ENCODE assay signal across 30 mouse cellular contexts in the genomic region with DNA sequence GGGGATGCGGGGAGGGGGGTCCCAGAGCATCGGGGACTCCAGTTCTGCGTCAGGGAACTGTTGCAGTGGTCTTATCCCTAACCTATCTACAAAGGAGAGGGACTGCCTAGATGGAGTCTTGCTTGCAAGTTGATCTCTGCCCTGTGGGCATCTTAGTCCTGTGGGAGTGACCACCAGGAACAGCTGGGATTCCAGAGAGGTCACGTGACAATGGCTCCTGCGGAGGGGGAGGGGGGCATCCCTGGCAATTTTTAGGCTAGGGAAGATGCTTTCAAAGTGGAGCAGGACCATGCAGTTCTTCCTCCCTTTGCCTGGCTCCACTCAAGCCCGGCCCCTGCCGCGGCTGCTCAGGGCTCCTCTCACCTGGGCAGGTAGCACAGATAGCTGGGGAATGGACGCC. TPM values are rescaled to one million over a fixed set of nuclear protein-coding genes. Genes with fewer than 3 reads are reported as not detected.
DNase-seq lines count a peak whose midpoint lies in the region; ATAC-seq and TF ChIP-seq lines count a peak whose summit lies in the region.
"Had no signal": no experiment of that assay in that cellular context is flagged by ENCODE, and none has a peak within 500 bp of the region (broad histone marks: within the 10 kb centered on the region; RNA-seq: fewer than 3 reads in every experiment).

No protein-coding gene starts in this region.

- H3K4me2 ChIP-seq in hindbrain, embryonic 16.5 days (ENCODE audit: low read length), result no peak overlapping the region
- no peak overlapping the region for H3K4me2 ChIP-seq in midbrain, embryonic 13.5 days (replicated peaks)
- no peak overlapping the region for H3K4me2 ChIP-seq in midbrain, postnatal 0 days (ENCODE audit: low read depth, low read length, poor library complexity, severe bottlenecking)
- H3K4me2 ChIP-seq: forebrain, embryonic 13.5 days; hindbrain, embryonic 15.5 days; intestine, embryonic 15.5 days; liver, embryonic 15.5 days; lung, embryonic 15.5 days; neural tube, embryonic 15.5 days; stomach, embryonic 15.5 days had no signal

- H3K27ac ChIP-seq in hindbrain, embryonic 10.5 days, result 0 out of 2 replicates have a peak overlapping the region, but pooled peaks have one; percentile 14
- no peak overlapping the region for H3K27ac ChIP-seq in hindbrain, embryonic 16.5 days (ENCODE audit: low read depth, low read length)
- H3K27ac ChIP-seq in midbrain, embryonic 13.5 days, result no peak overlapping the region
- no peak overlapping the region for H3K27ac ChIP-seq in midbrain, postnatal 0 days (ENCODE audit: low read depth, low read length)
- H3K27ac ChIP-seq: forebrain, embryonic 13.5 days; gastrocnemius, adult 2 months; hindbrain, embryonic 15.5 days; intestine, embryonic 15.5 days; limb, embryonic 10.5 days; liver, embryonic 15.5 days; lung, embryonic 15.5 days; neural tube, embryonic 15.5 days; stomach, embryonic 15.5 days had no signal

- no peak overlapping the region for H3K9ac ChIP-seq in hindbrain, embryonic 16.5 days (ENCODE audit: low read depth, low read length)
- peak overlapping the region; percentile 14; the same call in 1 of the 2 replicates for H3K9ac ChIP-seq in midbrain, embryonic 13.5 days (replicated peaks)
- H3K9ac ChIP-seq in midbrain, postnatal 0 days (replicated peaks; ENCODE audit: low read length, poor library complexity, severe bottlenecking), result no peak overlapping the region
- H3K9ac ChIP-seq: forebrain, embryonic 13.5 days; hindbrain, embryonic 15.5 days; intestine, embryonic 15.5 days; liver, embryonic 15.5 days; lung, embryonic 15.5 days; neural tube, embryonic 15.5 days; stomach, embryonic 15.5 days had no signal

- H3K4me1 ChIP-seq in hindbrain, embryonic 10.5 days (replicated peaks), result peaks cover 35% of the 10 kb centered on the region
- H3K4me1 ChIP-seq in hindbrain, embryonic 16.5 days (ENCODE audit: control insufficient read depth, insufficient read depth, low read depth, low read length), result no peaks in the 10 kb centered on the region; the same call in 1 of the 2 replicates
- H3K4me1 ChIP-seq in midbrain, embryonic 13.5 days (replicated peaks), result peaks cover 23% of the 10 kb centered on the region
- no peaks in the 10 kb centered on the region for H3K4me1 ChIP-seq in midbrain, postnatal 0 days (ENCODE audit: insufficient read depth, low read length)

- H3K36me3 ChIP-seq in hindbrain, embryonic 10.5 days, result no peaks in the 10 kb centered on the region
- no peaks in the 10 kb centered on the region for H3K36me3 ChIP-seq in hindbrain, embryonic 16.5 days (ENCODE audit: control insufficient read depth, insufficient read depth, low read length)
- H3K36me3 ChIP-seq in midbrain, embryonic 13.5 days, result no peaks in the 10 kb centered on the region
- no peaks in the 10 kb centered on the region for H3K36me3 ChIP-seq in midbrain, postnatal 0 days (ENCODE audit: insufficient read depth, low read length)
- H3K36me3 ChIP-seq: G1E; hindbrain, embryonic 15.5 days; intestine, embryonic 15.5 days; limb, embryonic 10.5 days; liver, embryonic 15.5 days; lung, embryonic 15.5 days; neural tube, embryonic 15.5 days; stomach, embryonic 15.5 days had no signal

- 51% methylated on average over 9 of the region's 9 CpGs for WGBS in hindbrain, embryonic 10.5 days
- WGBS in hindbrain, embryonic 16.5 days, result 70% methylated on average over 9 of the region's 9 CpGs
- 68% methylated on average over 9 of the region's 9 CpGs for WGBS in midbrain, embryonic 13.5 days
- 70% methylated on average over 9 of the region's 9 CpGs for WGBS in midbrain, postnatal 0 days

- no peaks in the 10 kb centered on the region for H3K9me3 ChIP-seq in hindbrain, embryonic 10.5 days
- no peaks in the 10 kb centered on the region for H3K9me3 ChIP-seq in hindbrain, embryonic 16.5 days (ENCODE audit: control insufficient read depth, low read length)
- H3K9me3 ChIP-seq in midbrain, embryonic 13.5 days, result no peaks in the 10 kb centered on the region
- no peaks in the 10 kb centered on the region for H3K9me3 ChIP-seq in midbrain, postnatal 0 days (ENCODE audit: low read length)
- H3K9me3 ChIP-seq: forebrain, embryonic 13.5 days; G1E; hindbrain, embryonic 15.5 days; intestine, embryonic 15.5 days; limb, embryonic 10.5 days; liver, embryonic 15.5 days; lung, embryonic 15.5 days; neural tube, embryonic 15.5 days; stomach, embryonic 15.5 days had no signal

- no peak for ATAC-seq in hindbrain, embryonic 16.5 days
- no peak for ATAC-seq in midbrain, embryonic 13.5 days
- no peak for ATAC-seq in midbrain, postnatal 0 days (ENCODE audit: low FRiP score)
- ATAC-seq: forebrain, embryonic 13.5 days; intestine, embryonic 15.5 days; midbrain, embryonic 16.5 days; Patski had no signal

- no peak for DNase-seq in hindbrain, embryonic 10.5 days (ENCODE audit: low spot score)
- DNase-seq in midbrain, postnatal 0 days (ENCODE audit: low spot score), result no peak
- peak; percentile 35 for DNase-seq in kidney, postnatal 14 days
- no peak for DNase-seq in right cerebral cortex, postnatal 36 days (ENCODE audit: low spot score in 2 of 2)
- DNase-seq in urinary bladder, adult 2 months (ENCODE audit: low spot score), result no peak
- DNase-seq: cerebellum, adult 11 months; cerebellum, adult 9-11 months; liver had no signal

- no peak for TF ChIP-seq CTCF in midbrain, postnatal 0 days (IDR thresholded peaks at IDR 0.05)

- no peak overlapping the region for H3K4me3 ChIP-seq in hindbrain, embryonic 10.5 days
- H3K4me3 ChIP-seq in hindbrain, embryonic 16.5 days (ENCODE audit: low read length), result no peak overlapping the region
- no peak overlapping the region for H3K4me3 ChIP-seq in midbrain, embryonic 13.5 days (replicated peaks)
- no peak overlapping the region for H3K4me3 ChIP-seq in midbrain, postnatal 0 days (ENCODE audit: low read depth, low read length)
- H3K4me3 ChIP-seq: forebrain, embryonic 13.5 days; gastrocnemius, adult 2 months; hindbrain, embryonic 15.5 days; intestine, embryonic 15.5 days; limb, embryonic 10.5 days; liver, embryonic 15.5 days; lung, embryonic 15.5 days; neural tube, embryonic 15.5 days; stomach, embryonic 15.5 days had no signal

- no peaks in the 10 kb centered on the region for H3K27me3 ChIP-seq in hindbrain, embryonic 10.5 days (ENCODE audit: insufficient read depth, poor library complexity, severe bottlenecking)
- H3K27me3 ChIP-seq in hindbrain, embryonic 16.5 days (replicated peaks; ENCODE audit: control insufficient read depth, insufficient read depth, low read length), result no peaks in the 10 kb centered on the region
- H3K27me3 ChIP-seq in midbrain, embryonic 13.5 days, result 0 out of 2 replicates have a peak, but pooled peaks cover 2% of the 10 kb centered on the region
- no peaks in the 10 kb centered on the region for H3K27me3 ChIP-seq in midbrain, postnatal 0 days (ENCODE audit: insufficient read depth, low read length)
- H3K27me3 ChIP-seq: forebrain, embryonic 13.5 days; hindbrain, embryonic 15.5 days; intestine, embryonic 15.5 days; lung, embryonic 15.5 days; neural tube, embryonic 15.5 days; Patski; stomach, embryonic 15.5 days had no signal

RNA-seq across cellular contexts. Expression of gene D630003M21Rik, which starts 19.2 kb away (rescaled TPM):
- 3.7 and 4.9 TPM in 2 replicates for polyA plus RNA-seq in hindbrain, embryonic 10.5 days (2016; fragmentation: Nextera tagmentation; extraction: Ambion mirVana)
- 1.9 and 2.1 TPM in 2 replicates for polyA plus RNA-seq in hindbrain, embryonic 16.5 days (2015; fragmentation: Nextera tagmentation; extraction: Ambion mirVana)
- 1.6 and 2.4 TPM in 2 replicates for polyA plus RNA-seq in midbrain, embryonic 13.5 days (2015; fragmentation: Nextera tagmentation; extraction: Ambion mirVana)
- 4.6 and 5.5 TPM in 2 replicates for total RNA-seq in midbrain, postnatal 0 days (2014; rRNA removed)
- polyA plus RNA-seq in midbrain, postnatal 0 days (2015; fragmentation: Nextera tagmentation; extraction: Ambion mirVana), result 1.1 and 1.5 TPM in 2 replicates
- polyA plus RNA-seq in urinary bladder, adult 2 months (2012; rRNA removed), result 1.9 and 2.5 TPM in 2 replicates
- polyA plus RNA-seq: G1E had no signal

RNA-seq across cellular contexts. Expression of gene Bpi, which starts 48.1 kb away (rescaled TPM):
- polyA plus RNA-seq in hindbrain, embryonic 10.5 days (2016; fragmentation: Nextera tagmentation; extraction: Ambion mirVana), result not detected in 2 replicates
- polyA plus RNA-seq in hindbrain, embryonic 16.5 days (2015; fragmentation: Nextera tagmentation; extraction: Ambion mirVana), result not detected in 2 replicates
- polyA plus RNA-seq in midbrain, embryonic 13.5 days (2015; fragmentation: Nextera tagmentation; extraction: Ambion mirVana), result not detected in 2 replicates
- 0.22 TPM in 1 of 2 replicates, not detected in the other for total RNA-seq in midbrain, postnatal 0 days (2014; rRNA removed)
- not detected in 2 replicates for polyA plus RNA-seq in midbrain, postnatal 0 days (2015; fragmentation: Nextera tagmentation; extraction: Ambion mirVana)
- polyA plus RNA-seq in urinary bladder, adult 2 months (2012; rRNA removed), result not detected in 2 replicates
- total RNA-seq: adrenal gland, adult 18-20 months; adrenal gland, postnatal 4 days; G1E; gastrocnemius, adult 2 months; gastrocnemius, postnatal 4 days; heart, adult 8-10 months; heart, postnatal 4 days; layer of hippocampus, postnatal 25 days had no signal
- polyA plus RNA-seq: cortical plate, adult 2 months; forebrain, embryonic 13.5 days; G1E; heart, embryonic 16.5 days; hindbrain, embryonic 15.5 days; intestine, embryonic 15.5 days; limb, embryonic 10.5 days; liver, embryonic 15.5 days; lung, embryonic 15.5 days; midbrain, embryonic 16.5 days; neural tube, embryonic 15.5 days; stomach, embryonic 15.5 days had no signal
